Mouse (Mus musculus): ENCODE data around the gene Flrt2. TPM values are rescaled to one million over a fixed set of nuclear protein-coding genes. Genes with fewer than 3 reads are reported as not detected.

Flrt2 gene
- 25.0 TPM for polyA plus RNA-seq (2014; fragmentation: Illumina TruSeq; extraction: RNeasy Lipid Tissue Mini Kit (QIAGEN cat#74804); ENCODE audit: low read depth, low replicate concordance)

DNA sequence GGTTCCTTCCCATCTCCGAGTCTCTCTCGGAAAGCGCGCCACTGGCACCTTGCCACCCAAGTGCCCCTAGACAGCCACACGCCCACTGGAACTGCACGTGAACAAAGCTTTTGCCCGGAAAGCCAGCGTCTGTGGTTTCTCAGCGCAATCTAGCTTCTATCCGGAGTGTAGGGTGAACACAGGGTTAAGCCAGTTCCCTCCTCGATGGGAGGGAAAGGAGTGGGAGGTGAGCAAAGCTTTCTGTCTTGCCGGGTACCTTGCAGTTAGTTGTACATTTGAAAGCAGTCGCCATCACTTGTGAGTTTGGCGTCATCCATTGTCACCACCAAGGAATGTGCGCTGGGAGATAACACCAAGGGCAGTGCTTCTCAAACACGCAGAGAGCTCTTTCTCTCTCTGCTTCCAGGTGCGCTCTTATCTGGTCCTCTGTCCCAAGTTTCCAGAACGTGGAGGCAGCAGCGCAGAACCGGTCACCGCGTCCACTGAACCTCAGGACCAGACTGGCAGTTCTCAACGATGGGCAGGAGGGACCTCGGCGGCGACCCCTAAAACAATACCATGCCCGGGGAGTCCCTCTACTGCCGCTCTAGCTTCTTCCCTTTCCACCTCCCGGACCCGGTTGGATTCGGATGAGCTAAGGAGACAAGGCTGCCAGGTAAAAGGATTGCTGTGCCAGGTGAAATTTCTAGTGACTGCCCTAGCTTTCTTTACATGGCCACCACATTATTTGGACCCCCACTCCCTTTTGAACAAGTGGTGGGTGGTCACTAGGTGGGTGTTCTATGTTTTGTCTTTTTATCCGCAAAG lies at the start of gene Flrt2:
TSS of gene Flrt2 (plus strand) at position 266 of the 807 bp plus-strand sequence.

Data from adrenal gland, adult 10 weeks (tissue).